Mouse (Mus musculus) liver, embryonic 12.5 days (tissue): ENCODE measurements around the gene Txndc2. TPM values are rescaled to one million over a fixed set of nuclear protein-coding genes. Genes with fewer than 3 reads are reported as not detected.

ENCODE experiments used
- ATAC-seq: fragments of 200-750 bp; cut with Nextera tagmentation; 2 replicates; pipeline ENCODE4 v1.8.0; 2017; ENCODE audit warnings: moderate number of reproducible peaks, mild to moderate bottlenecking, moderate library complexity
- H3K27ac ChIP-seq: fragments of 300-500 bp; sonication (generic); 2 replicates; pipeline ENCODE4 v1.5.1; 2016; ENCODE audit warnings: mild to moderate bottlenecking
- H3K27me3 ChIP-seq: fragments of 300-500 bp; sonication (generic); replicated peaks from 2 replicates; pipeline ENCODE4 v1.6.1; 2016; ENCODE audit warnings: mild to moderate bottlenecking, moderate library complexity
- H3K36me3 ChIP-seq: fragments of 300-500 bp; sonication (generic); 2 replicates; pipeline ENCODE4 v1.6.1; 2016; ENCODE audit warnings: mild to moderate bottlenecking, moderate library complexity
- H3K4me1 ChIP-seq: fragments of 300-500 bp; sonication (generic); 2 replicates; pipeline ENCODE4 v1.6.1; 2016
- H3K4me2 ChIP-seq: fragments of 300-500 bp; sonication (generic); 2 replicates; pipeline ENCODE4 v1.6.1; 2016; ENCODE audit warnings: mild to moderate bottlenecking, moderate library complexity
- H3K4me3 ChIP-seq: fragments of 300-500 bp; sonication (generic); 2 replicates; pipeline ENCODE4 v1.5.1; 2016; ENCODE audit warnings: mild to moderate bottlenecking, moderate library complexity
- H3K9ac ChIP-seq: fragments of 300-500 bp; sonication (generic); 2 replicates; pipeline ENCODE4 v1.6.1; 2016; ENCODE audit warnings: mild to moderate bottlenecking, moderate library complexity
- H3K9me3 ChIP-seq: fragments of 300-500 bp; sonication (generic); replicated peaks from 2 replicates; pipeline ENCODE4 v1.6.1; 2016; ENCODE audit warnings: mild to moderate bottlenecking, moderate library complexity
- WGBS: fragments of 180-500 bp; shearing (Covaris S2); methylation state at CpG from one replicate; pipeline ENCODE4 v1.1.7; 2016; ENCODE audit not compliant: insufficient replicate concordance; 5-methylcytosine and 5-hydroxymethylcytosine counted together
- polyA plus RNA-seq: library from polyadenylated mRNA; unstranded; fragments of >200 nt; fragmentation: Nextera tagmentation; extraction: Ambion mirVana; gene quantifications from 2 replicates; pipeline ENCODE4 v1.2.1, GENCODE M21; 2016

Txndc2 gene
- polyA plus RNA-seq, 1 experiment from 2014 or later: not detected

DNA sequence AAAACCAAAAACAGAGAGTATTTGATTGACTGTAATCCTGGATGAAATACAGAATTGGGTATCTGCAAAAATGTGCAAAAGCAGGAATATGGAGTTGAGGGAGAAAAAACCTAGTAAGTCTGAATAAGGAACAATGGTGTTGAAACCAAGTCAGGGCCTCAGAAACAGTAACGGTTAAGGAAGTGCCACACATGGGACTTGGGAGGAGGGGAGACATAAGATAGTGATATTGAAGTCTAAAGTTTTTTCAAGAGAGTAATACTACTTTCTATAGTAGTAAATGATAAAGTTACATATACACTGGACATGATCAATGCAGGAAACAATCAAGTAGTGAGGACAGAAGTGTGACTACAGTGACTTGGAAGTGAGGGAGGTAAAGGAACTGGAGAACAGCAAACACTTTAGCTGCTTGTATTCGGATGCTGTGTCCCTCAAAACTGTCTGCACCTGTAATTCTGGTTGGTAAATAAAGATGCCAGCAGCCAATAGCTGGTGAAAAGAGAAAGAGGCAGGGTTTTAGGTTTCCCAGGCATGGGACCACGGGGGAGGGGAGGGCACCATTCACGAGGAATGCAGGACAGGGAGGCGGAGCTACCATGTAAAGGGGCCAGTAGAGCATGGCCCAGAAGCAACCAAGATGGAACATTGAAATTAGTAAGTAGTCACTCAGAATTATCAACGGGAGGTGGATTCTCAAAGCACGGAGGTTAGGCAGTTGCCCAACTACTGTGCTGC is 34.2 kb downstream of the Txndc2 start:
- Histone ChIP-seq H3K27me3 (no peaks in the 10 kb centered on the region), H3K4me2 (peak overlapping the region; percentile 58), H3K36me3 (peaks cover 10% of the 10 kb centered on the region), H3K4me3 (no peak overlapping the region), H3K27ac (peak overlapping the region; percentile 72), H3K9me3 (no peaks in the 10 kb centered on the region), H3K4me1 (peaks cover 87% of the 10 kb centered on the region), H3K9ac (peak overlapping the region; percentile 17; the same call in 1 of the 2 replicates)
- 25% methylated on average over 7 of the region's 7 CpGs for WGBS
- no peak for ATAC-seq

DNA sequence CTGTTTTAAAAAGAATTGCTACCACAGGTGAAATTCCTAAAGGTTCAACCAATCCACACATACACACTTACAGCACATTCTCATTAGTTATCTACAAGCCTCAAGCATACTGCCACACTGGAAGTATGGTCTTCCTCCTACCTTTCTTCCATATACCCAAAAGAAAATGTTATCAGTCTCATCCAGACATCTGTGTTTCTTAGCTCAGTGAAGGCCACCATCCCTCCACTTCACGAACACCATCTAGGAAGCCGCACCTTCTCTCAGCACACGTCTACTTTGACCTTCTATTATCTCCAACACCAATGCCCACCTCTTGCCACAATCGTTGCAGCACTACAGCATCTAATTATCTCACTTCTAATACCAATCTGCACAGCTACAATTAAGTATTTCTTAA is 36.0 kb downstream of the Txndc2 start:
- H3K9ac ChIP-seq: 0 out of 2 replicates have a peak overlapping the region, but pooled peaks have one; percentile 31
- no peaks in the 10 kb centered on the region for H3K27me3 ChIP-seq
- H3K4me2 ChIP-seq: peak overlapping the region; percentile 58
- peak overlapping the region; percentile 72 for H3K27ac ChIP-seq
- H3K36me3 ChIP-seq: peaks cover 10% of the 10 kb centered on the region
- H3K9me3 ChIP-seq: no peaks in the 10 kb centered on the region
- H3K4me3 ChIP-seq: peak overlapping the region; percentile 9
- 17% methylated on average over 4 of the region's 4 CpGs for WGBS
- peak; percentile 93 for ATAC-seq
- H3K4me1 ChIP-seq: peaks cover 87% of the 10 kb centered on the region

DNA sequence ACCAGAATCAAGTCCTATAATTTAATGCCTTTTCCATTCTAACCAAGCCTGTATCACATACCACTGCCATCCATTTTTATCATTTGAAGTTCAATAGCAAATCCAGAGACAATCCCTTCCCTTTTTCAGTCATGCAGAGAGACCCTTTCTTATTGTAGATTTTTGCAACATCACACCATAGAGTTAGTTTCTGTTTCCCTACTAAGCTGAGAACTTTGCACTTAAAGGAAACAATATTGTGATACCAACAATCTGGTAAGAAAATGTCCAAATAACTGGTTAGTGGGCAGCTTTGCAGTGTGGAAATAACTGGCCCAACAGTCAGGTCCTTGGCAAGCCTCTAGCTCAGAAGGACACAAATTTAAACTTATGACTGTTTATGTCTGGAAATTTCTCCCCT is 37.1 kb downstream of the Txndc2 start:
- Histone ChIP-seq H3K9me3 (no peaks in the 10 kb centered on the region), H3K9ac (no peak overlapping the region), H3K4me1 (peaks cover 88% of the 10 kb centered on the region), H3K4me3 (no peak overlapping the region), H3K27ac (no peak overlapping the region), H3K36me3 (peaks cover 10% of the 10 kb centered on the region), H3K27me3 (no peaks in the 10 kb centered on the region), H3K4me2 (no peak overlapping the region; the same call in 1 of the 2 replicates)
- no peak for ATAC-seq

- no peaks in the 10 kb centered on the region for H3K9me3 ChIP-seq
- peak overlapping the region; percentile 32; the same call in 1 of the 2 replicates for H3K27ac ChIP-seq
- no peak for ATAC-seq
- peaks cover 4% of the 10 kb centered on the region for H3K36me3 ChIP-seq
- no peaks in the 10 kb centered on the region for H3K27me3 ChIP-seq
- H3K9ac ChIP-seq: no peak overlapping the region
- H3K4me3 ChIP-seq: no peak overlapping the region
- H3K4me1 ChIP-seq: peaks cover 86% of the 10 kb centered on the region
- H3K4me2 ChIP-seq: no peak overlapping the region
Measured at GRCm38 (mm10) chr17:65604315-65604714, 37.7 kb downstream of the Txndc2 start.

DNA sequence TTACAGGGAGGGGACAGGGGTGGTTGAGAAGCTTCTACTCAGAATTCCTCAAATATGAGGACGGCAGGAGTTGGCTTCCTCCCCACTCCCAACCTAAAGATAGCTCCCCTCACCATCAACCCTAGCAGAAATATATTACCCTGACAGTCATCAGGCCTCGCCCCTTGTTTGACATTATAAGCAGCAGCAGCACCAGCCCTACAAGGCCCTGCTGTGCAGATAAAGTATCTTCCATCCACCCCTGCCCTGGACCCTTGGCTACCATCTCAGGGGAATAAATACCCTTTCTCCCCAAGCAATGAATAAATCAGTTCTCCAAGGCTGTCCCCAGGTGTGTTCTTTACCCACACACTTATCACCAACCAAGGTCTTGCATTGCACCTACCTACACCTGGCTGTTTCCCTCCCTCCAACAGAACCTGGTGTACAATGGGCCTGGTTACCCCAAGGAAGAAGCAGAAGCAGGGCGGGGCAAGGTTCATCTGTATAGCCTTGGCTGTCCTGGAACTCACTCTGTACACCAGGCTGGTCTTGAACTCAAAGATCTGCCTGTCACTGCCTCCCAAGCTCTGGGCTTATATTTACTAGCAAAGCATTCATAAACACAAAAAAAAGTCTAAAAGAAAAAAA is 44.0 kb downstream of the Txndc2 start:
- Histone ChIP-seq H3K4me1 (peaks cover 55% of the 10 kb centered on the region), H3K27ac (no peak overlapping the region), H3K4me3 (no peak overlapping the region), H3K9me3 (no peaks in the 10 kb centered on the region), H3K27me3 (no peaks in the 10 kb centered on the region), H3K9ac (no peak overlapping the region), H3K36me3 (peaks cover 10% of the 10 kb centered on the region), H3K4me2 (no peak overlapping the region)
- peak; percentile 59 for ATAC-seq
- WGBS: 53% methylated on average over 3 of the region's 3 CpGs

- Histone ChIP-seq H3K27me3 (no peaks in the 10 kb centered on the region), H3K9ac (no peak overlapping the region), H3K36me3 (peaks cover 30% of the 10 kb centered on the region), H3K27ac (no peak overlapping the region), H3K4me3 (no peak overlapping the region), H3K4me1 (peaks cover 33% of the 10 kb centered on the region), H3K4me2 (no peak overlapping the region), H3K9me3 (no peaks in the 10 kb centered on the region)
- WGBS: 85% methylated on average over 8 of the region's 8 CpGs
- ATAC-seq: no peak
Measured at GRCm38 (mm10) chr17:65594687-65595086, 47.3 kb downstream of the Txndc2 start.

Other genes starting within 250 kb of the Txndc2 start
- gene Tmem232, start 101.4 kb downstream of the Txndc2 start, polyA plus RNA-seq: not detected in 2 replicates
- 106 and 107 TPM in 2 replicates for gene Vapa, start 28.6 kb downstream of the Txndc2 start, polyA plus RNA-seq
- gene Rab31, start 130.6 kb upstream of the Txndc2 start, polyA plus RNA-seq: 7.0 and 7.7 TPM in 2 replicates
- gene Ppp4r1, start 140.4 kb upstream of the Txndc2 start, polyA plus RNA-seq: 17.9 and 18.1 TPM in 2 replicates
- 45.9 and 47.3 TPM in 2 replicates for gene Ralbp1, start 243.6 kb upstream of the Txndc2 start, polyA plus RNA-seq